Mouse (Mus musculus): ENCODE data around the gene Lpp.

GRCm38 (mm10) chr16:24431808-24432207 is 38.5 kb downstream of the Lpp start:
- TF ChIP-seq POLR2A (IDR thresholded peaks at IDR 0.05; ENCODE audit: low read depth, low read length), result no peak
- no peak for TF ChIP-seq PAX5 (IDR thresholded peaks at IDR 0.05; ENCODE audit: low read length)
- TF ChIP-seq EP300 (IDR thresholded peaks at IDR 0.05; ENCODE audit: low read length), result no peak
- no peak for TF ChIP-seq TBP (conservative IDR thresholded peaks at IDR 0.05; ENCODE audit: low read depth, low read length)
- no peak for TF ChIP-seq E2F4 (IDR thresholded peaks at IDR 0.05; ENCODE audit: insufficient replicate concordance, low read depth, low read length)
- no peak for TF ChIP-seq CTCF (conservative IDR thresholded peaks at IDR 0.05 in 1 of 2, IDR thresholded peaks at IDR 0.05 in 1 of 2; ENCODE audit: low read depth in 2 of 2, low read length in 2 of 2)
- no peak for TF ChIP-seq JUND (conservative IDR thresholded peaks at IDR 0.05; ENCODE audit: low read depth, low read length)
- TF ChIP-seq ELF1 (IDR thresholded peaks at IDR 0.05; ENCODE audit: low read depth, low read length), result no peak

Measured in CH12.LX (cell line).